Mouse (Mus musculus) brain, embryonic 14.5 days (tissue): ENCODE data around the gene Pop4. TPM values are rescaled to one million over a fixed set of nuclear protein-coding genes. Genes with fewer than 3 reads are reported as not detected.
A peak's percentile ranks its signal among the peaks of the same experiment; 100 is the strongest.

Source experiments
- DNase-seq: peaks from one replicate; pipeline ENCODE4 v3.0.0-alpha.2; 2011; ENCODE audit warnings: low read depth
- CTCF ChIP-seq: fragments of 200-500 bp; IDR thresholded peaks from 2 replicates; pipeline ENCODE4 v1.5.1; 2012; ENCODE audit warnings: inconsistent platforms, mild to moderate bottlenecking, moderate library complexity, borderline replicate concordance; ENCODE audit not compliant: insufficient read depth, insufficient read length; ENCODE audit errors: extremely low read depth
- POLR2A ChIP-seq: fragments of 200-500 bp; IDR thresholded peaks from 2 replicates; pipeline ENCODE4 v1.6.1; 2012; ENCODE audit warnings: mild to moderate bottlenecking, inconsistent platforms, borderline replicate concordance; ENCODE audit not compliant: poor library complexity, insufficient read depth, insufficient read length, severe bottlenecking; ENCODE audit errors: extremely low read depth
- polyA plus RNA-seq: library from polyadenylated mRNA; depleted of rRNA; stranded (reverse); fragments of >200 nt; gene quantifications from 2 replicates; pipeline ENCODE4 v1.2.3, GENCODE M21; 2012

Gene Pop4
- polyA plus RNA-seq, 1 experiment, result 57.2 TPM

DNA sequence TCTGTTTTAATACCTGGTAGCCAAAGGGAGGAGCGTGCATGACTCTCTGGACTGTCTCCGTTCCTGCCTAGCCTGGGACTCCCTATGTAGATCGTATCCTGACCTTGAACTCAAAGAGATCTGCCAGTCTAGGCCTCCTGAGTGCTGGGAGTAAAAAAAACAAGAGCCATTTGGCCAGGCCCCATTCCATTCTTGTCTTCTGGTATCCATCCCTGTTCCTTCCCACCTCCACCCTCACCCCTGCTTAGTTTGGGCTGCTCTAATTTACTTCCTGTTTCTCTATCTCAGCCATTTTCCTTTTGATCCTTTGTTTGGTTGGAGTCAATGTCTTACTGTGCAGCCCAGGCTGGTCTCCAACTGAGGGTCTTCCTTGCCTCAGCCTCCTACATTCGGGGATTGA is 28.8 kb downstream of the Pop4 start:
- DNase-seq, result no peak
- TF ChIP-seq POLR2A, result no peak
- TF ChIP-seq CTCF, result no peak

DNA sequence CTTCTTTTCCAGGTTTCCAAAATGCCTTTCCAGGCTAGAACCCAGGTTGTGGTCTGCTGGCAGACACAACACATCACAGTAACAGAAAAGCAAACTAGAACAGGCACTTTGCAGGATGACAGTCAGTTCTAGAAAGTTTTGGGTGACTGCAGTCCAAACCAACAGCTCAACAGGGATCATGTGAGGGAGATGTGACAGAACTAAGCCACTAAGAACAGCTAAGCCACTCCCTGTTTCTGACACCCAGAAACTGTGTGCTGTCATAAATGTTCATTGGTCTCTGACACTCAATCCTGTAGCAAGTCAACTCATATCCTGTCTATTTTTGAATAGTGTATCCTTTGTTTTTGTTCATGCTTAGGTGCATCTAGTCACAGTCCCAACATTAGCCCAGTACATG is 34.1 kb downstream of the Pop4 start:
- no peak for DNase-seq
- TF ChIP-seq CTCF (no peak), POLR2A (no peak)

DNA sequence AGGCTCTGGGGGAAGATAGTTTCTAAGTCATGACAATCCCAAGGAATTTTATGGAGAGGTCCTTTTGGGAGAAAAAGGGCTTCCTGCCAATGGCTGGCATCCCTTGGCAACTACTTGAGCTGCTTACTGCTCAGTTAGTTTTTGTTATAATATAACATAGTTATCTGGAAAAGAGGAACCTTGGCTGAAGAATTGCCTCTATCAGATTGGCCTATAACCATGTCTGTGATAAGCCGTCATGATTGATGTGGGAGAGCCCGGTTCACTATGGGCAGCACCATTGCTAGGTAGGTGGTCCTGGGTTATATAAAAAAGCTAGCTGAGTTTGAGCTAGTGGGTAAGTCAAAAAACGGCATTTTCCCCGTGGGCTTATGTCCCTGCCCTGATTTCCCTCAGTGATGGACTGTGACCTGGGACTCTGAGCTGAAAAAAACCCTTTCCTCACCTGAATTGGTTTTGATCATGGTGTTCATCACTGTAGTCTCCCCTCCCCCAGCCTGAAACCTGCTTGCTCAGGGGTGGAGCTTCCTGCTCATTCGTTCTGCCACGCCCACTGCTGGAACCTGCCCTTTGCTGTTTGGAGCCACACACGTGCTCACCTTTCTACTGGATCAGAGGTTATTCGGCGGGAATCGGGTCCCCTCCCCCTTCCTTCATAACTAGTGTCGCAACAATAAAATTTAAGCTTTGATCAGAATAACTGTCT is 34.7 kb downstream of the Pop4 start:
- TF ChIP-seq POLR2A, result no peak
- TF ChIP-seq CTCF, result no peak
- no peak for DNase-seq

DNA sequence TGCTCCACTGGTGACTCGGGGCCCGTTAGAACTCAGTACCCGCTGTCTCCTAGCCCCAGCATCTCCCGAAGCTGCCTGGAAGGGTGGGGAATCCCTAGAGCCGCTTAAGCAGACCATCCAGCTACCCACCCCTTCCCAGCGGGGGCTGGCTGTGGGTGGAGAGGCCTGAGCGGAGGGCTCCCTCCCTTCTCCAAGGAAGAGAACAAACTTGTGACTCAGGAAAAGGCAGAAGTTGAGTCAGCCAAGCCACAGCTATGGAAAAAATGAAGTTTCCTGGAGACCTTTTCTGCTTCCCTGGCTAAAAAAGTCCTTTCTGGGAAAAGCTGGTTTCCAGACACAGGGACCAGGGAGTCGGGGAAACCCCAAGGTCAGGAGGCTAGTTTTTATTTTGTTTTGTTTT is 40.9 kb downstream of the Pop4 start:
- no peak for DNase-seq
- no peak for TF ChIP-seq POLR2A
- no peak for TF ChIP-seq CTCF

DNA sequence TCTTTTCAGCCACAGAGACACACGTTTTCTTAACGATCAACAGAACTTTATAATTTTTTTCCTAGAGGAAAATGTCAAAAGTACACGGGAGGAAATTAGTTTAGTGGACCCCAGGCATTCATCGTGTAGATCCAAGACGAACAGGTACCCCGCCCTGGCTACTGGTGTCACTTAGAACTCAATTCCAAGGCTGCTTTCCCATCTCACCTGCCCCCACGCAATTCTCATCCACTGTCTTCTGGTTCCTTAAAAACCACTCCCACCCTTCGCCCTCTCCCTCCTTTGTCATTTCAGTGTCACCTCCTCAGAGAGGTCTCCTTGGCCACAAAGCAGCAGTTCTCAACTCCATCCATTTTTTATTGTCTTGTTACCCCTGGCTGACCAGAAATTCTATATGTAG is 42.9 kb downstream of the Pop4 start:
- no peak for DNase-seq

DNA sequence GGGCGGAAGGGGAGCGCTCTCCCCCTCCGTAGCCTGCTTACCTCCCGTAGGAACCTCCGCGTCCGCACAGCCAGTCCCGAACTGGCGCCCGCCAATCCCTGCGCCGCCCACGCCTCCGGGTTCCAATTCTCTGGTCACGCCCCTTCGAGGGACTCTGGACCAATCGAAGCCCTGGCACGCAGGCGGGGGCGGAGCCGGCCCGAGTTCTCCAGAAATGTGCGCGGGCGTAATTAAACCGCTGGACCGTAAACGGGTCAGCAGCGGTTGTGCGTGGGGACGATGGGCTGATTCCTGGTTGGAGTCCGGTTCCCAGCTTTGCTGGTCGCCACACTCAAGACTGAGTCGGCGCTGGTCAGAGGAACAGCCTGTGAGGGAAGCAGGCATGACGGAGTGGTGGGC is 43.3 kb downstream of the Pop4 start, which contains the start of gene Plekhf1:
Gene Plekhf1, minus strand, starts transcription at position 117 of the 399 bp plus-strand sequence.
- no peak; the same call in 1 of the 2 replicates for TF ChIP-seq POLR2A
- no peak for TF ChIP-seq CTCF
- DNase-seq, result peak; percentile 92

More for the DNA sequence above, 42.9 kb downstream of the Pop4 start:
- TF ChIP-seq POLR2A, result no peak
- TF ChIP-seq CTCF, result no peak

DNA sequence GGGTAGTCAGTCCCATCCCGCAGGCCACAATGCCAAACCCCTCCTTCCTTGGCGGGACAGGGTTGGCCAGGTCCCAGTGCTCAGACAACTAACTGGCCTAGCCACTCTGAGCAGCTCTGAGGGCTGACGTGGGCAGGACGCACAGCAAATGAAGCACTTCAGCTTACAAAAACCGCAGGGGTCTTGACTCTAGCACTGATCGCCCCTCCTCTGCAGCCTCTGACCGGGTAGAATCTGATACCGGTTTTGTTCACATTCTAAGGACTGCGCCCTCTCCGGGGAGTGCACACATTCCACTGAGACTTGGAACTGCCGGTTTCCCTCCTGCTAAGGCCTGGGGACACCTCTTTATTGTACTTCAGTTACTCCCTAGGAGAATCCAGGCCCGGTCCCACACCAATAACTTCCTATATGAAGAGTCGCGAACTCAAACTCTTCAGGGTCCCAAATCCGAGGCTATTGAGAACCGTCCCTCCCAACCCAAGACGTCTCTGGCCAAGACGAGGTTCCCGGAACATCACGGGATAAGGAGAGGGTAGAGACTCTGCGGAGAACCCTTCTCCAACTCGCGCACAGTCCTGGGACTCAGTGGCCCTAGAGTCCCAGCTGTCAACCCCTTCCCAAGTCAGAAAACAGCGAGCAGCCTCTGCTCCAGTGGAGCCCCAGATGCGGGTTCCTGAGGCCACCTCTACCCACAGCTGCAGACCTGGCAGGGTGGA is 43.9 kb downstream of the Pop4 start:
- DNase-seq, result peak; percentile 65
- TF ChIP-seq CTCF (no peak), POLR2A (no peak)

DNA sequence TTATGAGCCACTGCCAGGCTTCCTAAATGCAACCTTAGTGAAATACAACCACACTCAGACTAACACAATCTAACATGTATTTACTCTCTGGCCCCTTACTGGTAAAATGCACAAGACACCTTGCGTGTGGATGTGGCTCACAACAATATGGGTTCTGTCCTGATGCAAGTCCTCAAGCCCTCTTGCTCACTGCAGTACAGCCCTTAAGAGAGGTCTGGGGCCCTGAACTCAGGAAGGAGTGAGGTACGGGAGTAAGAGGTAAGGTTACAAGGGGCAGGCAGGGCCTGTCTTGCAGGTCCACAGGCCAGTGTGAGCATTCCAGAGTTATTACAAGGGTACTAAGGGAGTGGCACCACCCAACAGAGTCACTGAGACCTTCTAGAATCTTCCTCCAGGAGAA is 45.0 kb downstream of the Pop4 start:
- TF ChIP-seq CTCF (no peak), POLR2A (no peak)
- DNase-seq, result no peak

DNA sequence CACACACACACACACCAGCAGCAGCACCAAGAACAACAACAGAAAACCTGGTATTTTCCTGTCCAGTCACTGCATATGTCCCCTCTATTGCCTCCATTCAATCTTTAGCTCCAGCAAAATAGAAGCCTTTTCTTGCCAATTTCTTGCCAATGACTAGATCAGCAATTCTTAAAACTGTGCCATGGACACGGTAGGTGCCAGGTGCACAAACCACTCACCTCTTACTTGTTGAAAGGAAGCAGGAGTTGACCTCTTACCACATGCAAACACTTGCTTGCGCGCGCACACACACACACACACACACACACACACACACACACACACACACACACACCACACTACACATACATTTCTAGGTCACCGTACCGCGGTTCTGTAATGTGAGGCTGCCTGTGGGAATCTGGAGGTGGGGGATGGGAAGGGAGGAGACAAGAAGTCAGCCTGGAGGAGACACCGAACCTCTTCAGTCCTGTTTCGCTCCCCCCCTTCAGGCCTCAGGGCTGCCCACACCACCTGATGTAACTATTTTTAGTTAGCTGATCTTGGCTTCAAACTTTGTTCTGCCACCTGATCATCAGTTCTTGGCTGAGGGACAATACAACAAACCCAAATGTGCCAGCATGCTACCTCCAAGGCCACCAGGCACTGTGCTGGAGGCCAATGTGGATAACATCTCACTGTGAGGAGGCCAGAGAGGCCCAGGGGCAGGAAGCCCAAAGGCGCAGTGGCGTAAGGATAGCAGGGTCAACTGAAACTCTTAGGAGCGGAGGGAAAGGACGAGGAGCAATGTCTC is 46.5 kb downstream of the Pop4 start:
- DNase-seq, result no peak
- no peak for TF ChIP-seq POLR2A
- no peak for TF ChIP-seq CTCF

DNA sequence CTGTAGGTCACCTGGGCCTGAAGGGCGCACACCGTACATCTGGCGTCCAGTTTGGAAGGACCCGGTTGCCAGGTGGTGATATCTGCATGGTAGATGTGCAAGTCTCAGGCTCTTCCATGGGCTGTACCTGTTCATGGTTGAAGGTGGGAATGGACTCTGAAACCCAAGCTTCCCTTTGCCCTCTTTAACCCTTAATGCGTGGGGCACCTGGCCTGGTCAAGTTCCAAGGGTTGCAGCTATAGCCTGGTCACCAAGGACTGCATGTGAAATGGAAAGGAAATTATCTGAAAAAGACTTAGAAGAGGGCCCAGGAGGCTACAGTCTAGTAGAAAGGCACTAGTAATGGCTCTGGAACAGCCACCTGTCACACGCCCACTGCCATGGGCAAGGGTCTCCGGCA is 50.4 kb downstream of the Pop4 start:
- TF ChIP-seq POLR2A, result no peak
- TF ChIP-seq CTCF, result no peak

DNA sequence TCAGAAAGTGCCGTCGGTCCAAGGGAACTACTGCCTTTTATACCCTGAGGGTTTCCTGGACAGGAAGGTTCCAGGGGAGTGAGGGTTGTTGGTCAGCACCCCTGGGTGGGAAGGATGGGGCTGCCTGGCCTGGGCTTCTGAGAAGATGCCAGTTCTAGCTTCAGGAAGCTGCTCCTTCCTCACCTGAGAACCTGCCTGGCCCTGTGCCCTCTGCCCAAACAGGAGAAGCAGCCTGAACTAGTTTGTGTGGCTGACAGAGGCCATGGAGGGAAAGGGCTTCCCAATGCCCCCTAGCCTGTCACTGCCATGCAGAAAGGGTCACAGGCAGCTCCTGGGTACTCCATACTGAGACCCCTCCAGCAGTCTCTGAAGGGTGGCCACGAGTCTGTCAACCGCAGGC is 51.7 kb downstream of the Pop4 start:
- TF ChIP-seq CTCF, result no peak
- no peak for TF ChIP-seq POLR2A

More for the DNA sequence above, 50.4 kb downstream of the Pop4 start:
- DNase-seq, result no peak

DNA sequence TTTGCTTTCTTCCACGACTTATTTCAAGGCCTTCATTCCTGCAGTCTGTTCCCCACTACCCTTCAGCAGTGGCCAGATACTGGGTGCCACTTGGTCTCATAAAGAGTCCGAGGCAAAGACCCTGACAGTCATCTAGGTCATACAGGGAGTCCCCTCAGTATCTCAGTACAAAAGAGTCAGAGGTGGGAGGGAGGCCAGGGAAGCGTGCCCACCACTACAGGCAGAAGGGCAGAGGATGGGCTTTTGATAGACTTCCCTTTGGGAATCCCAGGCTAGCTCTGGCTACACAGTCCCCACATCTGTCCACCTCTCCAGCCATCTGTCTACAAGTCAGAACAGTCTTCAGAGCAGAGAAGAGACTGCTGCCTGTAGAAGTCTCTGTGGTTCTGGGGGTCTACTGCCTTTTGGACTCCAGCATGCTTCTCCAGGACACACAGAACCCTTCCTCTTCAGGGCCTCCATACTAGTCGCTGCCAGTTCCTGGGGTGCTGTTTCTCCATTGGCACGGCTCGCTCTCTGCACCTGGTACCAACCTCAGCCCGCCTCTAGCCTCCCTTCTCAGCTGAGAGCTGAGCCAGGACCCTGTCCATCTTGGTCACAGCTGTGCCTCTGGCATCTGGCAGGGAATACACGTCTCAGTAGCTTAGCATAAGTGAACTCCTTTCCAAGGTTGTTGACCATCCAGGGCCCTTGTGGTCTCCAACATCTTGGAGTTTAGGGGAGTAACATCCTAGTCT is 52.4 kb downstream of the Pop4 start:
- DNase-seq, result no peak
- no peak for TF ChIP-seq POLR2A
- no peak for TF ChIP-seq CTCF

More for the DNA sequence above, 51.7 kb downstream of the Pop4 start:
- DNase-seq, result no peak
